ENCODE assay signal across 20 mouse cellular contexts in genomic region chr11:30508178-30508577, GRCm38 (mm10). TPM values are rescaled to one million over a fixed set of nuclear protein-coding genes. Genes with fewer than 3 reads are reported as not detected.
DNase-seq lines count a peak whose midpoint lies in the region; ATAC-seq lines count a peak whose summit lies in the region.
"Had no signal": no experiment of that assay in that cellular context is flagged by ENCODE, and none has a peak within 500 bp of the region (broad histone marks: within the 10 kb centered on the region; RNA-seq: fewer than 3 reads in every experiment).

No protein-coding gene starts in this region.

- no peak overlapping the region for H3K9ac ChIP-seq in hindbrain, embryonic 16.5 days (ENCODE audit: low read depth, low read length)
- H3K9ac ChIP-seq in kidney, embryonic 14.5 days (ENCODE audit: low read depth, low read length) = no peak overlapping the region
- H3K9ac ChIP-seq: neural tube, embryonic 13.5 days had no signal

- no peaks in the 10 kb centered on the region for H3K27me3 ChIP-seq in hindbrain, embryonic 16.5 days (replicated peaks; ENCODE audit: control insufficient read depth, insufficient read depth, low read length)
- no peaks in the 10 kb centered on the region for H3K27me3 ChIP-seq in hindbrain, embryonic 10.5 days (ENCODE audit: insufficient read depth, poor library complexity, severe bottlenecking)
- H3K27me3 ChIP-seq in kidney, embryonic 14.5 days (ENCODE audit: control insufficient read depth, insufficient read depth, low read length) = no peaks in the 10 kb centered on the region
- H3K27me3 ChIP-seq: neural tube, embryonic 13.5 days had no signal

- peak; percentile 79; the same call in 1 of the 2 replicates for ATAC-seq in hindbrain, embryonic 16.5 days
- ATAC-seq in kidney, embryonic 14.5 days (ENCODE audit: low FRiP score, low TSS enrichment) = no peak

- WGBS in hindbrain, embryonic 16.5 days = 77% methylated on average over 4 of the region's 4 CpGs
- WGBS in hindbrain, embryonic 10.5 days = 94% methylated on average over 4 of the region's 4 CpGs
- WGBS in kidney, embryonic 14.5 days = 94% methylated on average over 4 of the region's 4 CpGs

- no peaks in the 10 kb centered on the region for H3K36me3 ChIP-seq in hindbrain, embryonic 16.5 days (ENCODE audit: control insufficient read depth, insufficient read depth, low read length)
- no peaks in the 10 kb centered on the region for H3K36me3 ChIP-seq in hindbrain, embryonic 10.5 days
- H3K36me3 ChIP-seq in kidney, embryonic 14.5 days (ENCODE audit: control insufficient read depth, insufficient read depth, low read length) = no peaks in the 10 kb centered on the region
- H3K36me3 ChIP-seq: heart, embryonic 10.5 days; neural tube, embryonic 13.5 days had no signal

- H3K4me1 ChIP-seq in hindbrain, embryonic 16.5 days (ENCODE audit: control insufficient read depth, insufficient read depth, low read depth, low read length) = no peaks in the 10 kb centered on the region
- H3K4me1 ChIP-seq in hindbrain, embryonic 10.5 days (replicated peaks) = no peaks in the 10 kb centered on the region
- no peaks in the 10 kb centered on the region for H3K4me1 ChIP-seq in kidney, embryonic 14.5 days (ENCODE audit: control insufficient read depth, insufficient read depth, low read length)
- H3K4me1 ChIP-seq: heart, embryonic 10.5 days; neural tube, embryonic 13.5 days had no signal

- H3K27ac ChIP-seq in hindbrain, embryonic 16.5 days (ENCODE audit: low read depth, low read length) = no peak overlapping the region
- H3K27ac ChIP-seq in hindbrain, embryonic 10.5 days = no peak overlapping the region
- H3K27ac ChIP-seq in kidney, embryonic 14.5 days (ENCODE audit: low read depth, low read length) = no peak overlapping the region
- H3K27ac ChIP-seq: heart, embryonic 10.5 days; neural tube, embryonic 13.5 days had no signal

- no peak overlapping the region for H3K4me2 ChIP-seq in hindbrain, embryonic 16.5 days (ENCODE audit: low read length)
- H3K4me2 ChIP-seq in kidney, embryonic 14.5 days (replicated peaks; ENCODE audit: low read depth, low read length) = no peak overlapping the region
- H3K4me2 ChIP-seq: neural tube, embryonic 13.5 days had no signal

- no peak for DNase-seq in hindbrain, embryonic 10.5 days (ENCODE audit: low spot score)
- peak; percentile 96 for DNase-seq in brain, adult 2 months (ENCODE audit: low read depth, low spot score)
- DNase-seq in cerebellum, adult 11 months = peak; percentile 44
- peak; percentile 59 to 79 for DNase-seq in cerebellum, postnatal 14 days
- no peak for DNase-seq in frontal cortex, adult 2 months (ENCODE audit: extremely low spot score in 1 of 2, low spot score in 1 of 2)
- DNase-seq: adrenal gland, postnatal 14 days; B cell, adult 2 months; gastrocnemius, postnatal 25 days; heart, postnatal 10 days; kidney, adult 8-10 months; kidney, postnatal 36 days; layer of hippocampus, postnatal 36 days; lung, adult 18-20 months; lung, postnatal 36 days; thymus, postnatal 4 days had no signal

- no peak overlapping the region for H3K4me3 ChIP-seq in hindbrain, embryonic 16.5 days (ENCODE audit: low read length)
- H3K4me3 ChIP-seq in hindbrain, embryonic 10.5 days = no peak overlapping the region
- no peak overlapping the region for H3K4me3 ChIP-seq in kidney, embryonic 14.5 days (ENCODE audit: low read length)
- H3K4me3 ChIP-seq: heart, embryonic 10.5 days; neural tube, embryonic 13.5 days had no signal

- H3K9me3 ChIP-seq in hindbrain, embryonic 16.5 days (ENCODE audit: control insufficient read depth, low read length) = no peaks in the 10 kb centered on the region
- no peaks in the 10 kb centered on the region for H3K9me3 ChIP-seq in hindbrain, embryonic 10.5 days
- H3K9me3 ChIP-seq in kidney, embryonic 14.5 days (ENCODE audit: control insufficient read depth, low read length) = no peaks in the 10 kb centered on the region
- H3K9me3 ChIP-seq: heart, embryonic 10.5 days; neural tube, embryonic 13.5 days had no signal

RNA-seq across cellular contexts. Expression of gene 4930505A04Rik, which starts 36.6 kb away (rescaled TPM):
- polyA plus RNA-seq in hindbrain, embryonic 16.5 days (2015; fragmentation: Nextera tagmentation; extraction: Ambion mirVana) = 0.23 and 0.35 TPM in 2 replicates
- polyA plus RNA-seq in hindbrain, embryonic 10.5 days (2016; fragmentation: Nextera tagmentation; extraction: Ambion mirVana) = not detected in 2 replicates
- polyA plus RNA-seq in kidney, embryonic 14.5 days (2014; fragmentation: Nextera tagmentation; extraction: Ambion mirVana) = not detected in 2 replicates
- polyA plus RNA-seq in frontal cortex, adult 2 months (2012; rRNA removed) = 0.20 and 0.27 TPM in 2 replicates
- polyA plus RNA-seq: liver, adult 2 months; neural tube, embryonic 13.5 days had no signal

Comparison
In these comparisons a context has a peak if more than half of its experiments do, and no peak if none do; other contexts are left out.
1. DNase-seq: peak in brain, adult 2 months (single experiment), cerebellum, adult 11 months (single experiment) and cerebellum, postnatal 14 days (2 of 2); none in hindbrain, embryonic 10.5 days (single experiment) and frontal cortex, adult 2 months (0 of 2).